Mouse (Mus musculus) heart, embryonic 11.5 days (tissue): ENCODE data around the gene Spsb4. TPM values are rescaled to one million over a fixed set of nuclear protein-coding genes. Genes with fewer than 3 reads are reported as not detected.

ENCODE experiments used
- ATAC-seq: fragments of 200-750 bp; cut with Nextera tagmentation; replicated peaks from 2 replicates; pipeline ENCODE4 v1.8.0; 2017; ENCODE audit warnings: moderate library complexity; ENCODE audit not compliant: insufficient number of reproducible peaks, low FRiP score, low TSS enrichment
- H3K27ac ChIP-seq: fragments of 300-500 bp; sonication (generic); 2 replicates; pipeline ENCODE4 v1.5.1; 2014; ENCODE audit warnings: mild to moderate bottlenecking, low read depth, low read length
- H3K27me3 ChIP-seq: fragments of 300-500 bp; sonication (generic); 2 replicates; pipeline ENCODE4 v1.6.1; 2014; ENCODE audit warnings: mild to moderate bottlenecking, low read length, mixed read lengths; ENCODE audit not compliant: control insufficient read depth, insufficient read depth
- H3K36me3 ChIP-seq: fragments of 300-500 bp; sonication (generic); 2 replicates; pipeline ENCODE4 v1.6.1; 2014; ENCODE audit warnings: mild to moderate bottlenecking, low read length, moderate library complexity, mixed read lengths; ENCODE audit not compliant: control insufficient read depth, insufficient read depth
- H3K4me1 ChIP-seq: fragments of 300-500 bp; sonication (generic); 2 replicates; pipeline ENCODE4 v1.6.1; 2014; ENCODE audit warnings: low read length; ENCODE audit not compliant: control insufficient read depth, insufficient read depth
- H3K4me2 ChIP-seq: fragments of 300-500 bp; sonication (generic); 2 replicates; pipeline ENCODE4 v1.6.1; 2014; ENCODE audit warnings: mild to moderate bottlenecking, moderate library complexity
- H3K4me3 ChIP-seq: fragments of 300-500 bp; sonication (generic); 2 replicates; pipeline ENCODE4 v1.5.1; 2014; ENCODE audit warnings: low read depth, low read length
- H3K9ac ChIP-seq: fragments of 300-500 bp; sonication (generic); 2 replicates; pipeline ENCODE4 v1.6.1; 2014; ENCODE audit warnings: mild to moderate bottlenecking, low read depth, low read length, moderate library complexity
- H3K9me3 ChIP-seq: fragments of 300-500 bp; sonication (generic); replicated peaks from 2 replicates; pipeline ENCODE4 v1.6.1; 2016; ENCODE audit warnings: low read length; ENCODE audit not compliant: control insufficient read depth
- WGBS: fragments of 180-500 bp; shearing (Covaris S2); extraction: QIAGEN DNeasy Blood & Tissue Kit; methylation state at CpG from one replicate; pipeline ENCODE4 v1.1.7; 2014; ENCODE audit not compliant: insufficient replicate concordance; 5-methylcytosine and 5-hydroxymethylcytosine counted together
- polyA plus RNA-seq: library from polyadenylated mRNA; unstranded; fragments of >200 nt; fragmentation: Nextera tagmentation; extraction: Ambion mirVana; gene quantifications from 2 replicates; pipeline ENCODE4 v1.2.1, GENCODE M21; 2014

The Spsb4 gene
- polyA plus RNA-seq, 1 experiment from 2014 or later = 42.0 TPM

- Histone ChIP-seq H3K9me3 (no peaks in the 10 kb centered on the region), H3K27me3 (no peaks in the 10 kb centered on the region), H3K4me2 (peak overlapping the region; percentile 11; the same call in 1 of the 2 replicates), H3K27ac (peak overlapping the region; percentile 92), H3K4me3 (no peak overlapping the region), H3K4me1 (peaks cover 71% of the 10 kb centered on the region), H3K9ac (peak overlapping the region; percentile 29), H3K36me3 (no peaks in the 10 kb centered on the region)
- WGBS = 43% methylated on average over 6 of the region's 6 CpGs
- no peak for ATAC-seq
Observed at GRCm38 (mm10) chr9:96957298-96957865, 61.3 kb downstream of the Spsb4 start.

DNA sequence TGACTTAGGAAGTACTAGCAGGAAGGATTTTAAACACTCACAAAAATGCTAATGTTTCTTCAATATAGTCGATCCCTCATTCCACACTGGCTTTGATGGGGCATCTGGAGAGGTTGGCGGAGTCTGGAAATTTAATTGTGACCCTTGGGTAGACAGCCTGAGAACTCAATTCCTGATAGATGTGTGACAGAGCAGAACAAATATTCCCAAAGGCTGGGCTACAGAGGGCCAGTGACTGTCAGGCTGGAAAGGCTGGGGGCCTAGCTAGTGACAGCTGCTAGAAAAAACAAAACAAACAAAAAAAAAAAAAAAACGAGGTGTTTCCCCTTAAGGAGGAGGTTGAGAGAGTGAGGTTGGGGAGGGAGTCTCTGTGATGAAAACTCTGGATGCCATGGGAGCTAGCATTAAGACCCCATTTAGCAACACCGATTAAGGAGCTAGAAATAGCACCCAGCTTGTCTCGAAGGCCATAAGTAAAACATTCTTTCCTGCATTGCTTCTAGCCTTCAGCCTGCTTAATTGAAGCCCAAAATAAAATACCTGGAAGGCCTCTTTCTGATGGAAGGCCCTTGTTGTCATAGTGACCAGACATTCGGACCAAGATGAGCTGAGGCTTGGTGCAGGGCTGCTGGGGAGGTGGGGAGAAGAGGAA lies 61.9 kb downstream of the Spsb4 start:
- Histone ChIP-seq H3K36me3 (no peaks in the 10 kb centered on the region), H3K27me3 (no peaks in the 10 kb centered on the region), H3K9ac (peak overlapping the region; percentile 29; the same call in 1 of the 2 replicates), H3K9me3 (no peaks in the 10 kb centered on the region), H3K27ac (peak overlapping the region; percentile 92), H3K4me2 (0 out of 2 replicates have a peak overlapping the region, but pooled peaks have one; percentile 1), H3K4me1 (peaks cover 70% of the 10 kb centered on the region), H3K4me3 (no peak overlapping the region)
- no peak for ATAC-seq
- WGBS = 36% methylated on average over 6 of the region's 6 CpGs

GRCm38 (mm10) chr9:96954063-96954809 lies 64.4 kb downstream of the Spsb4 start:
- no peak for ATAC-seq
- no peaks in the 10 kb centered on the region for H3K9me3 ChIP-seq
- WGBS = 73% methylated on average over 15 of the region's 15 CpGs
- H3K4me2 ChIP-seq = no peak overlapping the region
- H3K36me3 ChIP-seq = no peaks in the 10 kb centered on the region
- no peaks in the 10 kb centered on the region for H3K27me3 ChIP-seq
- peaks cover 86% of the 10 kb centered on the region for H3K4me1 ChIP-seq
- peak overlapping the region; percentile 94 for H3K27ac ChIP-seq
- peak overlapping the region; percentile 63; the same call in 1 of the 2 replicates for H3K9ac ChIP-seq
- no peak overlapping the region for H3K4me3 ChIP-seq

- H3K27ac ChIP-seq = peak overlapping the region; percentile 94
- no peaks in the 10 kb centered on the region for H3K27me3 ChIP-seq
- H3K9me3 ChIP-seq = no peaks in the 10 kb centered on the region
- no peak overlapping the region for H3K4me2 ChIP-seq
- H3K9ac ChIP-seq = peak overlapping the region; percentile 63
- H3K36me3 ChIP-seq = no peaks in the 10 kb centered on the region
- ATAC-seq = no peak
- H3K4me3 ChIP-seq = no peak overlapping the region
- peaks cover 86% of the 10 kb centered on the region for H3K4me1 ChIP-seq
- 63% methylated on average over 8 of the region's 8 CpGs for WGBS
Observed at GRCm38 (mm10) chr9:96953443-96953842, 65.2 kb downstream of the Spsb4 start.

- Histone ChIP-seq H3K27ac (peak overlapping the region; percentile 94), H3K4me1 (peaks cover 79% of the 10 kb centered on the region), H3K36me3 (no peaks in the 10 kb centered on the region), H3K27me3 (no peaks in the 10 kb centered on the region), H3K9me3 (no peaks in the 10 kb centered on the region), H3K9ac (peak overlapping the region; percentile 63), H3K4me3 (no peak overlapping the region), H3K4me2 (peak overlapping the region; percentile 33; the same call in 1 of the 2 replicates)
- 21% methylated on average over 9 of the region's 9 CpGs for WGBS
- 0 out of 2 replicates have a peak, but pooled peaks have one; percentile 19 for ATAC-seq
Observed at GRCm38 (mm10) chr9:96952310-96952975, 66.2 kb downstream of the Spsb4 start.

- Histone ChIP-seq H3K9me3 (no peaks in the 10 kb centered on the region), H3K27ac (peak overlapping the region; percentile 76), H3K27me3 (no peaks in the 10 kb centered on the region), H3K4me1 (peaks cover 60% of the 10 kb centered on the region), H3K36me3 (no peaks in the 10 kb centered on the region), H3K9ac (0 out of 2 replicates have a peak overlapping the region, but pooled peaks have one; percentile 16), H3K4me2 (no peak overlapping the region), H3K4me3 (no peak overlapping the region)
- no peak for ATAC-seq
- WGBS = 62% methylated on average over 9 of the region's 9 CpGs
Observed at GRCm38 (mm10) chr9:96949551-96949950, 69.1 kb downstream of the Spsb4 start.

DNA sequence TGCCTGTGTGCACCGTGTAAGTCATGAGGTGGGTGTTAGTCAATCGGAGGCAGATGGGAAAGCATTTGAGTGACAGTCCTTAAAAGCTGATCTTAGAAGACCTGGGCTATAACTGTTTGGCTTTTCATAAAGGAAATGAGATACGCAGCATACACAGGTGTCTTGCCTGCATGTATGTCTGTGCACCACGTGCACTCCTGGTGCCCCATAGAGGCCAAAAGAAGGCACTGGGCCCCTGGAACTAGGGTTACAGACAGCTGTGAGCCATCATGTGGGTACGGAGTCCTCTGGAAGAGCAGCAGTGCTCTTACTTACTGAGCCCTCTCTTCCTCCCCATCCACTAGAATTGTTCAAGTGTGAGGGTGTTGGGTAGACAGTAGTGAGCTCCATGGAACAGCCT lies 70.1 kb downstream of the Spsb4 start:
- H3K27ac ChIP-seq = peak overlapping the region; percentile 76; the same call in 1 of the 2 replicates
- no peak overlapping the region for H3K4me2 ChIP-seq
- no peaks in the 10 kb centered on the region; the same call in 1 of the 2 replicates for H3K36me3 ChIP-seq
- no peaks in the 10 kb centered on the region for H3K9me3 ChIP-seq
- WGBS = 70% methylated on average over 5 of the region's 5 CpGs
- 0 out of 2 replicates have a peak overlapping the region, but pooled peaks have one; percentile 28 for H3K9ac ChIP-seq
- no peak overlapping the region for H3K4me3 ChIP-seq
- peaks cover 53% of the 10 kb centered on the region for H3K4me1 ChIP-seq
- ATAC-seq = no peak
- H3K27me3 ChIP-seq = no peaks in the 10 kb centered on the region

GRCm38 (mm10) chr9:96947171-96947570 lies 71.5 kb downstream of the Spsb4 start:
- Histone ChIP-seq H3K27me3 (no peaks in the 10 kb centered on the region), H3K4me1 (peaks cover 42% of the 10 kb centered on the region), H3K9me3 (no peaks in the 10 kb centered on the region), H3K27ac (no peak overlapping the region), H3K4me2 (no peak overlapping the region), H3K9ac (no peak overlapping the region), H3K4me3 (no peak overlapping the region), H3K36me3 (no peaks in the 10 kb centered on the region; the same call in 1 of the 2 replicates)
- WGBS = 67% methylated on average over 5 of the region's 5 CpGs
- ATAC-seq = no peak
